Mouse (Mus musculus): ENCODE results near the gene Tesk1. TPM values are rescaled to one million over a fixed set of nuclear protein-coding genes. Genes with fewer than 3 reads are reported as not detected.
A peak's percentile ranks its signal among the peaks of the same experiment; 100 is the strongest.

Tesk1 gene
- polyA plus RNA-seq, 1 experiment from 2014 or later = 3.1 TPM

DNA sequence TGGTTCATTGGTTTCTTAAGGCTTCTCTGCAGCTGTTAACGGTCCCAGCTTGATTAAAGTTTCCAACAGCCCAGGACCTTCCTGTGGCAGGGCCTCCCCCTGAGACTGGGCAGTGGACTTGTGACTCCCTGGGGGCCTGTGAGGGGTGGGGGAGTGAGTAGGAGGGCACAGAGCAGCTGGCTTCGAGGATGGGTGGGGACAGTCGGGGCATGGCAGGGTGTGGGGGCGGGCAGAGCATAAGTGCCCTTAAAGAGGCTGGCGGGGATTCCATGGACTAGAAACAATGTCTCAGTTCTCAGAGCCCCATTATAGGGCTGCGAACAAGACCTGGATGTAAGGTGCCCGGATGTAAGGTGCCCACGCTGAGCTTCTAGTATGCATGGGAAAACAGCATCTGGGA, 15.4 kb downstream of the Tesk1 start:
- peaks cover 34% of the 10 kb centered on the region for H3K27me3 ChIP-seq
- no peak overlapping the region for H3K27ac ChIP-seq
- WGBS = 11% methylated on average over 8 of the region's 8 CpGs

DNA sequence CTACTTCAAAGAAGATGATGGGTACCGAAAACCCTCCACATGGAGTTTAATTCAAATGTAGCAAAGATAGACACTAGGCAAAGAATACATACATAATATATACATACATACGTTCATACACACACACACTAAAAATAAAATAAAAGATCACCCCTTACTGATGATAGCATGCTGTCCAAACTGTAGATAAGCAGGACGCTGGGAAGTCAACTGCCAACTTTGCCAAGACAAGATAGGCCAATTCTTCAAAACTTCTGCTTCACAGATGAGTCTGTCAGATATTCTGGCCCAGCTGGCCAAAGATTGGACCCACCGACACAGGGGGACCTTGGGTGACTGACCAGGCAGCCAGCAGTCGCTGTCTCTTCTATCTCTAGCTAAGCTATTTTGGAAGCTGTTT, 21.4 kb downstream of the Tesk1 start:
- H3K36me3 ChIP-seq = no peaks in the 10 kb centered on the region
- no peak overlapping the region for H3K27ac ChIP-seq
- H3K4me3 ChIP-seq = no peak overlapping the region
- WGBS = 76% methylated on average over 5 of the region's 5 CpGs
- no peak for ATAC-seq (replicated peaks; ENCODE audit: insufficient number of reproducible peaks, insufficient read depth, low FRiP score, low read depth)
- H3K4me2 ChIP-seq = no peak overlapping the region
- no peaks in the 10 kb centered on the region for H3K4me1 ChIP-seq (replicated peaks)
- no peaks in the 10 kb centered on the region for H3K27me3 ChIP-seq
- H3K9me3 ChIP-seq (replicated peaks) = no peaks in the 10 kb centered on the region
- H3K9ac ChIP-seq = no peak overlapping the region

More for the DNA sequence above, 15.4 kb downstream of the Tesk1 start:
- Histone ChIP-seq H3K4me1 (replicated peaks) (peaks cover 22% of the 10 kb centered on the region), H3K4me2 (no peak overlapping the region), H3K4me3 (no peak overlapping the region), H3K9ac (no peak overlapping the region), H3K9me3 (replicated peaks) (no peaks in the 10 kb centered on the region), H3K36me3 (no peaks in the 10 kb centered on the region)
- ATAC-seq (replicated peaks; ENCODE audit: insufficient number of reproducible peaks, insufficient read depth, low FRiP score, low read depth) = no peak

DNA sequence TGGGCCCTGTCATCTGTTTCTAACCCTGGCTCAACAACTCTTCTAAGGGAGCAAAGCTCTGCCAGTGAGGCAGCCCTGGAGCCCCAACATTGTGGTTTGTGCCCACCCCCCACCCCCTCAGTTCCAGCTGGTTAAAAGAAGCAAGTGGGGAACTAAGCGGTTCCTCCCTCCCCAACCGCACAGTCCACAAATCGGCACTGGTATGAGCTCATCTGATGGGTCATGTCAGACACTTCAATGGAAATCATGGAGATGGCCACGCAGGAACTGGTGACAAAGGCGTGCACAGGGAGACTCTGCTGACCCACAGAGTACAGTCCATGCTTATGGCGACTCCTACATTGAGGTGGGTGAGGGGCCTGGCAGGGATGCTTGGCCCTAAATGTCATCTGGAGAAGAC, 24.2 kb downstream of the Tesk1 start:
- Histone ChIP-seq H3K27ac (no peak overlapping the region), H3K4me3 (no peak overlapping the region), H3K4me2 (no peak overlapping the region), H3K36me3 (no peaks in the 10 kb centered on the region), H3K27me3 (no peaks in the 10 kb centered on the region), H3K9me3 (replicated peaks) (no peaks in the 10 kb centered on the region), H3K9ac (no peak overlapping the region), H3K4me1 (replicated peaks) (no peaks in the 10 kb centered on the region)
- 76% methylated on average over 6 of the region's 6 CpGs for WGBS
- ATAC-seq (replicated peaks; ENCODE audit: insufficient number of reproducible peaks, insufficient read depth, low FRiP score, low read depth) = no peak

DNA sequence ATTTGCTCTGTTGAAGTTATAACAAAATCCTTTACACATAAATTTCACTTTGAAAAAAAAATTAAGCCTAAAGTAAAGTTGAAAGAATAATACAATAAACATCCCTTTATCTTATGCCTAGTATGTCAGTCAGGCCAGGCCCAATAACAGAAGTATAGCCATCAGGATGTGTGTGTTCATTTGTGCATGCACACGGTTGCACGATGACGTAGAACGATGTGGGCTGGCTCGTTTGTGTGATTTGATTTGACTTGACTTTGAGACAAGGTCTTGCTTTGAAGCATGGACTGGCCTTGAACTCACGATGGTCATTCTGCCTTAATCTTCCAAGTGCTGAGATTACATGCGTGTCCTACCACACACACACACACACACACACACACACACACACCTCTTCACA, 25.1 kb downstream of the Tesk1 start:
- 85% methylated on average over 7 of the region's 7 CpGs for WGBS
- ATAC-seq (replicated peaks; ENCODE audit: insufficient number of reproducible peaks, insufficient read depth, low FRiP score, low read depth) = no peak
- H3K27ac ChIP-seq = no peak overlapping the region
- H3K4me3 ChIP-seq = no peak overlapping the region
- no peak overlapping the region for H3K9ac ChIP-seq
- H3K4me1 ChIP-seq (replicated peaks) = no peaks in the 10 kb centered on the region
- H3K36me3 ChIP-seq = no peaks in the 10 kb centered on the region
- H3K4me2 ChIP-seq = no peak overlapping the region
- H3K27me3 ChIP-seq = no peaks in the 10 kb centered on the region
- no peaks in the 10 kb centered on the region for H3K9me3 ChIP-seq (replicated peaks)

DNA sequence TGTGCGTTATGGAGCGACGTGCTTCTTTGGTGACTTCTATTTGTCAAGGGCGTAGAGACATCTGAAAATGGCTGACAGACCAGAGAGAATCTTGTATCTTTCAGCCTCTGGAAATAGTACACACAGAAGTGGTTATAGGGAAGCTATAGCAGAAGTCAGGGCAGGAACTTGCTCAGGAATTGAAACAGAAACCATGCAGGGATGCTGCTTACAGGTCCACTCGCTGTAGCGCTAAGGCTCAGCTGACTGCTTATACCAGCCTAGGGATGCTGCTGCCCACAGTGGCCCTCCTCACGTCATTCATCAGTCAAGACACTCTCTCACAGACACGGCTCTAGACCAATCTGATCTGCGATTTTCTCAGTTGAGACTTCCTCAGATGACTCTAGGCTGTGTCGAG, 28.6 kb downstream of the Tesk1 start:
- H3K4me3 ChIP-seq = no peak overlapping the region
- no peaks in the 10 kb centered on the region for H3K36me3 ChIP-seq
- H3K27ac ChIP-seq = no peak overlapping the region
- no peaks in the 10 kb centered on the region for H3K9me3 ChIP-seq (replicated peaks)
- ATAC-seq (replicated peaks; ENCODE audit: insufficient number of reproducible peaks, insufficient read depth, low FRiP score, low read depth) = no peak
- H3K4me2 ChIP-seq = no peak overlapping the region
- H3K4me1 ChIP-seq (replicated peaks) = no peaks in the 10 kb centered on the region
- WGBS = 88% methylated on average over 10 of the region's 10 CpGs
- H3K27me3 ChIP-seq = no peaks in the 10 kb centered on the region
- H3K9ac ChIP-seq = no peak overlapping the region

DNA sequence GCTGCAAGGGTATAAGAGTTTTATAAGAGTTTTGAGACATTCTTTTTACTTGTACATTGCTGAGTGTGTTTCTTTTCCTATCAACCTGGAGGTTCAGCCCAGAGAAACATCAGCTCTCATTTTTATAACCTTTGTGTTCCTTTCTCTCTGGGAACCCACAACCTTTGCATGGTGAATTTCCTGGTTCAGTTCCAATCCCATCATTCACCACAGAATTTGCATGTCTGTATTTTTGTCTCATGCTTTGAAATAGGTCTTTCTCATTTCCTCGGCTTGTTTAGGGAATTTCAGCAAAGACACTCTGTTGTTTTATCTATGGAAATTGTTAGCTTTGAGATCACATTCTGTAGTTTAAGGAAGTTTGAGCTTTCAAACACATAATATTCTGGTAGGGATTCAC, 31.9 kb downstream of the Tesk1 start:
- no peak overlapping the region for H3K4me2 ChIP-seq
- peaks cover 3% of the 10 kb centered on the region for H3K4me1 ChIP-seq (replicated peaks)
- H3K27ac ChIP-seq = no peak overlapping the region
- 62% methylated on average over 1 of the region's 1 CpGs for WGBS
- no peak overlapping the region for H3K9ac ChIP-seq
- H3K9me3 ChIP-seq (replicated peaks) = no peaks in the 10 kb centered on the region
- no peak overlapping the region for H3K4me3 ChIP-seq
- no peaks in the 10 kb centered on the region for H3K36me3 ChIP-seq
- H3K27me3 ChIP-seq = no peaks in the 10 kb centered on the region
- ATAC-seq (replicated peaks; ENCODE audit: insufficient number of reproducible peaks, insufficient read depth, low FRiP score, low read depth) = no peak

DNA sequence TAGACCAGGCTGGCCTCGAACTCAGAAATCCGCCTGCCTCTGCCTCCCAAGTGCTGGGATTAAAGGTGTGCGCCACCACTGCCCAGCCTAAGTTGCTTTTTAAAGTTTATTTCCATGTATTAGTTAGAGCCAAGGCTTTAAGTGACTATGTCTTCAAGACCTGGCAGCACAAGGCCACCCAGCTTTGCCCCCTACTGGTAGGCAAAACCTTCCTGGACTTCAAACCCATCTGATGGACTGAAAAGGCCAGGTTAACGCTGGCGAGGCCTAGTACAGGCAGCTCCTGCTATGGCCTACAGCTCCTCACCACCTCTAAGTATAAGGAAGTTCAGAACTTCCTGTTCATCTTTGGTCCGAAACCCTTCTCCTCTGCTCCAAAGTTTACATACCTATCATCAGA, 34.9 kb downstream of the Tesk1 start:
- H3K9ac ChIP-seq = no peak overlapping the region
- no peaks in the 10 kb centered on the region for H3K36me3 ChIP-seq
- no peaks in the 10 kb centered on the region for H3K27me3 ChIP-seq
- no peak overlapping the region for H3K4me2 ChIP-seq
- 83% methylated on average over 6 of the region's 6 CpGs for WGBS
- ATAC-seq (replicated peaks; ENCODE audit: insufficient number of reproducible peaks, insufficient read depth, low FRiP score, low read depth) = no peak
- H3K9me3 ChIP-seq (replicated peaks) = no peaks in the 10 kb centered on the region
- no peak overlapping the region for H3K27ac ChIP-seq
- peaks cover 11% of the 10 kb centered on the region for H3K4me1 ChIP-seq (replicated peaks)
- no peak overlapping the region for H3K4me3 ChIP-seq

DNA sequence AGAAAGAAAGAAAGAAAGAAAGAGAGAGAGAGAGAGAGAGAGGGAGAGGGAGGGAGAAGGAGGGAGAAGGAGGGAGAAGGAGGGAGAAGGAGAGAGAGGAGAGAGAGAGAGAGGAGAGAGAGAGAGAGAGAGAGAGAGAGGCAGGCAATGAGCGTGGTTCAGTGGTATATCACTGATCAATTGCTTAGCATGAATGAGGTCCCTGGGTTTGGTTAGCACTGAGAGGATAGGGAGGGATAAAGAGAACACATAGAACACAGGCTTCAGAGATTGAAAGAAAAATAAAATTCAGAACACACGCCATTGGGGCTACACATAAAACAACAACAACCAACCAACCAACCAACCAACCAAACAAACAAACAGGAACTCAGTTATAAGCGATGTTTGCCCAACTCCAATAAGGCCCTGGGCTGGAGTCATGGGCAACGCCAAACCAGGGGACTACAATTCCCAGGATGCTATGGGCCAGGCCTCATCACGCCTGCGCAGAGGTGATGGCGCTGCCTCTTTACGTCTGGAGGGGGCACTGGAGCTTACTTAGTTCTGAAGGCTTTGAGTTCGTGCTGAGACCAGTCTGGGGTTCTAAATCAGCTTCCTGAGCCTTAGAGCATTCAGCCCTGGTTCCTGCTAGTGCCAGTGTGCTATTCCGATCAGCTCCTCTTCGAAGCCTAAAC, 36.3 kb downstream of the Tesk1 start:
- Histone ChIP-seq H3K27ac (peak overlapping the region; percentile 61), H3K36me3 (no peaks in the 10 kb centered on the region), H3K27me3 (no peaks in the 10 kb centered on the region), H3K9me3 (replicated peaks) (no peaks in the 10 kb centered on the region), H3K9ac (peak overlapping the region; percentile 41; the same call in 1 of the 2 replicates), H3K4me2 (peak overlapping the region; percentile 63), H3K4me1 (replicated peaks) (peaks cover 13% of the 10 kb centered on the region), H3K4me3 (peak overlapping the region; percentile 47)
- WGBS = 19% methylated on average over 11 of the region's 11 CpGs
- peak; percentile 86 for ATAC-seq (replicated peaks; ENCODE audit: insufficient number of reproducible peaks, insufficient read depth, low FRiP score, low read depth)

DNA sequence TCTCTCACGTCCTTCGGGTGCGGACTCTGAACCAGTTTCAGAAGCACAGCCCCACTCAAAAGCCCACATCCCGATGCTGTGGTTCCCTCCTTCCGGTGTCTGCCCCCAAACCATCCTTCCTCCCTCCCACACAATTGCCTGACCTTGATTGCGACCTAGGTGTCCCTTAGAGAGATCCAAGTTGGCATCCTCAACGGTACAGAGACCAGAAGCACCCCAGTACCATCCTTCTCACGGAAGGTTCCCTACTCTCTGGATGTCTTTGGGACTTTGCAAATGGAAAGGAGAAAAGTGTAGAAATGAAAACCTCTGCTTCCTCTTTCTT, 36.8 kb downstream of the Tesk1 start:
- peak overlapping the region; percentile 63 for H3K4me2 ChIP-seq
- 36% methylated on average over 8 of the region's 8 CpGs for WGBS
- H3K36me3 ChIP-seq = no peaks in the 10 kb centered on the region
- H3K27me3 ChIP-seq = no peaks in the 10 kb centered on the region
- peak overlapping the region; percentile 61 for H3K27ac ChIP-seq
- no peaks in the 10 kb centered on the region for H3K9me3 ChIP-seq (replicated peaks)
- ATAC-seq (replicated peaks; ENCODE audit: insufficient number of reproducible peaks, insufficient read depth, low FRiP score, low read depth) = no peak
- peaks cover 13% of the 10 kb centered on the region for H3K4me1 ChIP-seq (replicated peaks)
- H3K9ac ChIP-seq = peak overlapping the region; percentile 41; the same call in 1 of the 2 replicates
- H3K4me3 ChIP-seq = peak overlapping the region; percentile 47

DNA sequence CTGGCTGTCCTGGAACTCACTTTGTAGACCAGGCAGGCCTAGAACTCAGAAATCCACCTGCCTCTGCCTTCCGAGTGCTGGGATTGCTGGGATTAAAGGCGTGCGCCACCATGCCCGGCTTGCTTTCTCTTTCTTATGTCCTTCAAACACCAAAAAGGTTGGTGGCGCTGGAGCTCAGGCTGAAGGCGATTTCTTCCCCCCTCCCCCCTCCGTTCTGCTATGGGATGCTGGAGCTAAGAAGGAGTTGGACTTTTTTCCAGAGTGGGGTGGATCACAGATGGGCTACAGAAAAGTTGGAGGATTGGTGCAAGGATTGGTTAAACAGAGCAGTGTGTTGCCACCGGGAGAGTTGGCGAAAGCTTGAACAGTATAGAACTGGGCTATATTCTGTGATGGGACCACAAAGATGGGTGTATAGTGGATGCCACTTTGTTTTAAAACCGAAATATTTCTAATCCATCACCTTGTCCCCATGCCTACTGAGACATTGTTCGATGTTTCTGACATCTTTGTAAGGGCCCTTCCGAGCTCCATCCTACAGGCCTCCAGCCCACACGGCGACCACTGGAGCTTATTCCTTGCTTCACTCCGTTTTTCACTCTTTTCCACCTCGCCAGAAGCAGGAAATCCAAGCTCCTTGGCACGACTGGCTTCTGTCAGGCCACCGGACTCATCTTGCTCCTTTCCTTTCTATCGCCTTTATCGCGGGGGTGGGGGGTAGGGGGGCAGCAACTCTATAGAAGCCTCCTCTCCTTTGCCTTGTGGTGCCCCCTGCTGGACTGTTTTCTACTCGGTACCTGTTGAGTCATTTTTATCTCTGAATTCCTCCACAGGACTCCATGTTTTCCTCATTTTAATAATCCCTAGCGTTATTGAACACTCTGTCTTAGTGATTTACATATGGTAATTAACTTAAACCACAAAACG, 37.4 kb downstream of the Tesk1 start:
- Histone ChIP-seq H3K9ac (no peak overlapping the region), H3K9me3 (replicated peaks) (no peaks in the 10 kb centered on the region), H3K4me1 (replicated peaks) (peaks cover 13% of the 10 kb centered on the region), H3K4me2 (peak overlapping the region; percentile 63; the same call in 1 of the 2 replicates), H3K27ac (0 out of 2 replicates have a peak overlapping the region, but pooled peaks have one; percentile 15), H3K36me3 (no peaks in the 10 kb centered on the region), H3K4me3 (0 out of 2 replicates have a peak overlapping the region, but pooled peaks have one; percentile 20), H3K27me3 (no peaks in the 10 kb centered on the region)
- 45% methylated on average over 24 of the region's 24 CpGs for WGBS
- ATAC-seq (replicated peaks; ENCODE audit: insufficient number of reproducible peaks, insufficient read depth, low FRiP score, low read depth) = no peak

DNA sequence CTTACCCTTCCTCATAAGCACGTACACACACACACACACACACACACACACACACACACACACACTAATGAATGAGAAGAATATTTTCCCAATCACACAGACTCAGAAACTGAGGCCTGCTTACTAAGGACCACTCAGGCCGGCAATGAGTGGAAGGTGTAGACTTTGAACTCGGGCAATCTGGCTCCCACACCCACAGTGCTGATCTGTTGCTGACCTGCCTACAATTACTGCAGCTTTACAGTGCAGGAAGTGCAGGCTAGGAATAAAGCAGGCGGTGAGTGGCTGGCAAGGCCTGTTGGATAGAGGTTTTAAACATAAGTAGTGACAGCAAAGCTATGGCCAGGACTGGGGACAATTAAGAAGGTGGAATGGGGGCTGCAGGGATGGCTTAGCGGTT, 39.2 kb downstream of the Tesk1 start:
- Histone ChIP-seq H3K27me3 (no peaks in the 10 kb centered on the region), H3K9me3 (replicated peaks) (no peaks in the 10 kb centered on the region), H3K4me1 (replicated peaks) (peaks cover 13% of the 10 kb centered on the region), H3K27ac (no peak overlapping the region), H3K4me2 (no peak overlapping the region), H3K36me3 (no peaks in the 10 kb centered on the region), H3K4me3 (no peak overlapping the region), H3K9ac (no peak overlapping the region)
- WGBS = 84% methylated on average over 5 of the region's 5 CpGs
- no peak for ATAC-seq (replicated peaks; ENCODE audit: insufficient number of reproducible peaks, insufficient read depth, low FRiP score, low read depth)

Measured in heart, embryonic 15.5 days (tissue).